Mouse (Mus musculus): Measurements from ENCODE around the gene Ncf2. TPM values are rescaled to one million over a fixed set of nuclear protein-coding genes. Genes with fewer than 3 reads are reported as not detected.
A peak's percentile ranks its signal among the peaks of the same experiment; 100 is the strongest.

The Ncf2 gene
- polyA plus RNA-seq, 1 experiment = 1.6 TPM

DNA sequence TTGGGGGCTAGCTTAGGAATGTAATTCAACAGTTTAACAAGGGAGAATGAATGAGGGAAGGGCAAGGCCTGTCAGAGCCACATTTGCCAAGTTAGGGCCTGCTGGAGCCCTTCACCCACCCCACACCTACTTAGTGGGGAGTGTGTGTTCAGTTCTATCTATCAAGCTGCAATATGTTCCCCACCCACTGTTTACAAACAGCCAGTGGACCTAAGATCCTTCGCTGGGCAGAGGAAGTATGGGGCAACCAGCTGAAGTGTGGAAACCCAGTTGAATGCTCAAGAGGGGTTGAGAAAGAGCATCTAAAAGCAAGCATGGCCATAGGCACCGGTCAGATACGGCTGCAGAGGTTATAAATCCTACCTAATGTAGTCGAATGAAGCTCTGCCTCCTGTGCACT is 13.0 kb upstream of the Ncf2 start:
- Histone ChIP-seq H3K9me3 (replicated peaks; ENCODE audit: control insufficient read depth, insufficient read depth, low read length, poor library complexity, severe bottlenecking) (no peaks in the 10 kb centered on the region), H3K36me3 (ENCODE audit: control insufficient read depth, insufficient read depth, low read length, poor library complexity, severe bottlenecking) (no peaks in the 10 kb centered on the region), H3K9ac (ENCODE audit: low read depth, poor library complexity, severe bottlenecking) (no peak overlapping the region), H3K27me3 (ENCODE audit: control insufficient read depth, insufficient read depth, low read length, poor library complexity, severe bottlenecking) (no peaks in the 10 kb centered on the region), H3K27ac (ENCODE audit: insufficient read depth, low read length) (no peak overlapping the region), H3K4me3 (ENCODE audit: low read depth, low read length) (no peak overlapping the region), H3K4me1 (ENCODE audit: control insufficient read depth, insufficient read depth, low read length) (no peaks in the 10 kb centered on the region)
- TF ChIP-seq POLR2A (IDR thresholded peaks at IDR 0.05; ENCODE audit: insufficient read depth, low read length) (no peak), CTCF (IDR thresholded peaks at IDR 0.05; ENCODE audit: low read depth, low read length) (no peak), EP300 (IDR thresholded peaks at IDR 0.05; ENCODE audit: insufficient read depth, low read depth, low read length) (no peak)

DNA sequence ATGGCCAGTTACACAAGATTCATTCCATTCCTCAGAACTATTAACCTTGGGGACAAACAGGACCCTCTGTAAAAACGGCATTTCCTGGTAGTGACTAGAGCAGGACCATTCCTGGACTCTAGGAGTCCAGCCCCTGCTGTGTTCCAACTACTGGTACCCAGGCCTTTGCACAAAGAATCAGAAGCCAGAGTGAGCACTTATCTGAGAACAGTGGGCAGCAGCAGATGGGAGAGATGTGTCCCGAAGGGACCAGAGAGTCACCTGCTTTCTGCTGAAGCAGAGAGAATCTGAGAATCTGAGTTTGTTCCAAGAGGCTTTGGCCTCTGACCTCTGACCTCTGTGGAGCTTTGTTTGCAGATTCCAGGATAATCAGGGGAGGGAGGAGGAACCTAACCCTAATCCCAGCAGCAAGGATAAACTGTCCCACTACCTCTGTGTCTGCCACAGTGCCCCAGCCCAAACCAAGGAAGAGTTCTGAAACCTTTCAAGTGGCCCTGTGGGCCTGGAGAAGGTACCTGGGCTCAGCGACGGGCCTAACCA is 11.8 kb upstream of the Ncf2 start:
- Histone ChIP-seq H3K4me3 (ENCODE audit: low read depth, low read length) (no peak overlapping the region), H3K36me3 (ENCODE audit: control insufficient read depth, insufficient read depth, low read length, poor library complexity, severe bottlenecking) (no peaks in the 10 kb centered on the region), H3K9ac (ENCODE audit: low read depth, poor library complexity, severe bottlenecking) (no peak overlapping the region), H3K9me3 (replicated peaks; ENCODE audit: control insufficient read depth, insufficient read depth, low read length, poor library complexity, severe bottlenecking) (no peaks in the 10 kb centered on the region), H3K4me1 (ENCODE audit: control insufficient read depth, insufficient read depth, low read length) (no peaks in the 10 kb centered on the region), H3K27ac (ENCODE audit: insufficient read depth, low read length) (no peak overlapping the region), H3K27me3 (ENCODE audit: control insufficient read depth, insufficient read depth, low read length, poor library complexity, severe bottlenecking) (no peaks in the 10 kb centered on the region)
- TF ChIP-seq EP300 (IDR thresholded peaks at IDR 0.05; ENCODE audit: insufficient read depth, low read depth, low read length) (no peak), CTCF (IDR thresholded peaks at IDR 0.05; ENCODE audit: low read depth, low read length) (no peak), POLR2A (IDR thresholded peaks at IDR 0.05; ENCODE audit: insufficient read depth, low read length) (no peak)

DNA sequence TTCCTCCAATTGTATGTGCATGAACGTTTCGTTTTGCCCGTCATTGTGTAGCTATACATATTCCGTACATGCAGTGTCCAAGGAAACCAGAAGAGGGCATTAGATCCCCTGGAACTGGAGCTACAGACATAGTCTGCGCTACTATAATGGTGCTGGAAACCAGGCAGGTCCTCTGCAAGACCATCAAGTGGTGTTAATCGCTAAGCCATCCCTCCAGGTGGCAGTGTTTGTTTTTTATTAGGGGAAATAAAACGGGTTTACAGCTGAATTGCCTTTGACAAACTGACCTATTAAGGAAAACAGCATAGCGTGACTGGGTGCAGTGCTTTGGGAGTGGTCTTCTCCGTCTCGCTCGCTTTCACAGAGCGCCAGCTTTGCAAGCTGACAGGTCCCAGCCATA is 9.7 kb upstream of the Ncf2 start:
- Histone ChIP-seq H3K36me3 (ENCODE audit: control insufficient read depth, insufficient read depth, low read length, poor library complexity, severe bottlenecking) (no peaks in the 10 kb centered on the region), H3K27me3 (ENCODE audit: control insufficient read depth, insufficient read depth, low read length, poor library complexity, severe bottlenecking) (no peaks in the 10 kb centered on the region), H3K9me3 (replicated peaks; ENCODE audit: control insufficient read depth, insufficient read depth, low read length, poor library complexity, severe bottlenecking) (no peaks in the 10 kb centered on the region), H3K4me1 (ENCODE audit: control insufficient read depth, insufficient read depth, low read length) (peaks cover 3% of the 10 kb centered on the region), H3K27ac (ENCODE audit: insufficient read depth, low read length) (peak overlapping the region; percentile 51), H3K4me3 (ENCODE audit: low read depth, low read length) (peak overlapping the region; percentile 15; the same call in 1 of the 2 replicates), H3K9ac (ENCODE audit: low read depth, poor library complexity, severe bottlenecking) (no peak overlapping the region)
- peak; percentile 55 for TF ChIP-seq CTCF (IDR thresholded peaks at IDR 0.05; ENCODE audit: low read depth, low read length)
- no peak for TF ChIP-seq EP300 (IDR thresholded peaks at IDR 0.05; ENCODE audit: insufficient read depth, low read depth, low read length)
- TF ChIP-seq POLR2A (IDR thresholded peaks at IDR 0.05; ENCODE audit: insufficient read depth, low read length) = no peak

DNA sequence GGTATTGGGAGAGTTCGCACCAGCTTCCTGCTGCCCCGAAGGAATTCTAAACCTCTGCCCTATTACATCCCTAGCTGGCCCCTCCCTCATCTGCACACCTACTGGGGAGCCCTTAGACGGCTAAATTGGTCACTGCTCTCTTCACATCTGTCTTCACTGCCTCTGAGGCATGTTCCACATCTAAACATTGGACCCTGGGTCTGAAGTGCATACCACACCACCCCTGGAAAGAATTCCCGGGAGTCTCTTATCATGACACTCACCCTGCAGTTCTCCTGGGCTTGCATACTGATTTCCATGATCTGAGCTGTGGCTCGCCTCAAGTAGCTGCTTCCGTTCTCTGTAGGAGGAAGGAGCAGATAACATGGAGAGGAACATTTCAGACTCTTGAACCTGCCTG is 9.2 kb upstream of the Ncf2 start:
- peak overlapping the region; percentile 51 for H3K27ac ChIP-seq (ENCODE audit: insufficient read depth, low read length)

DNA sequence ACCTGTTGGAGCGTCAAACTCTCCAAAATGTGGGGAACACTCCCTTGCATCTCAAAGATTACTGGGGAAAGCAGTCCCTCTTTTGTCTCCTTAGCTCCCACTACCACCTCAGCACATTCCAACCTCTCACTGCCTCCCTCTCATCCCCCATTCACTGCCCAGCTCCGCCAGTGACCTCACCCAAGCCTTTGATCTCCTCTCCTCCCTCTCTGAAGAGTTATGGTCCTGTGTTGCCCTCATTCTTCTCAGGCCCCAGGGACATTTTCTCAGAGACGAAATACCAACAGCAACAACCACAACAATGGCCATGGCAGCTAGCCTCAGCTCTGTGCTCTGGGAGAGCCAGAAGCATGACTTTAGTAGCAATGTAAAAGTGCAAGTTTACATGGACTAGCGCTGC is 8.7 kb upstream of the Ncf2 start:
- H3K4me1 ChIP-seq (ENCODE audit: control insufficient read depth, insufficient read depth, low read length) = peaks cover 4% of the 10 kb centered on the region
- H3K4me3 ChIP-seq (ENCODE audit: low read depth, low read length) = no peak overlapping the region

More for the DNA sequence above, 9.2 kb upstream of the Ncf2 start:
- no peaks in the 10 kb centered on the region for H3K27me3 ChIP-seq (ENCODE audit: control insufficient read depth, insufficient read depth, low read length, poor library complexity, severe bottlenecking)
- no peak overlapping the region for H3K4me3 ChIP-seq (ENCODE audit: low read depth, low read length)
- H3K36me3 ChIP-seq (ENCODE audit: control insufficient read depth, insufficient read depth, low read length, poor library complexity, severe bottlenecking) = no peaks in the 10 kb centered on the region
- TF ChIP-seq CTCF (IDR thresholded peaks at IDR 0.05; ENCODE audit: low read depth, low read length) = no peak
- TF ChIP-seq POLR2A (IDR thresholded peaks at IDR 0.05; ENCODE audit: insufficient read depth, low read length) = no peak
- TF ChIP-seq EP300 (IDR thresholded peaks at IDR 0.05; ENCODE audit: insufficient read depth, low read depth, low read length) = no peak
- H3K9me3 ChIP-seq (replicated peaks; ENCODE audit: control insufficient read depth, insufficient read depth, low read length, poor library complexity, severe bottlenecking) = no peaks in the 10 kb centered on the region
- H3K9ac ChIP-seq (ENCODE audit: low read depth, poor library complexity, severe bottlenecking) = no peak overlapping the region
- peaks cover 4% of the 10 kb centered on the region for H3K4me1 ChIP-seq (ENCODE audit: control insufficient read depth, insufficient read depth, low read length)

DNA sequence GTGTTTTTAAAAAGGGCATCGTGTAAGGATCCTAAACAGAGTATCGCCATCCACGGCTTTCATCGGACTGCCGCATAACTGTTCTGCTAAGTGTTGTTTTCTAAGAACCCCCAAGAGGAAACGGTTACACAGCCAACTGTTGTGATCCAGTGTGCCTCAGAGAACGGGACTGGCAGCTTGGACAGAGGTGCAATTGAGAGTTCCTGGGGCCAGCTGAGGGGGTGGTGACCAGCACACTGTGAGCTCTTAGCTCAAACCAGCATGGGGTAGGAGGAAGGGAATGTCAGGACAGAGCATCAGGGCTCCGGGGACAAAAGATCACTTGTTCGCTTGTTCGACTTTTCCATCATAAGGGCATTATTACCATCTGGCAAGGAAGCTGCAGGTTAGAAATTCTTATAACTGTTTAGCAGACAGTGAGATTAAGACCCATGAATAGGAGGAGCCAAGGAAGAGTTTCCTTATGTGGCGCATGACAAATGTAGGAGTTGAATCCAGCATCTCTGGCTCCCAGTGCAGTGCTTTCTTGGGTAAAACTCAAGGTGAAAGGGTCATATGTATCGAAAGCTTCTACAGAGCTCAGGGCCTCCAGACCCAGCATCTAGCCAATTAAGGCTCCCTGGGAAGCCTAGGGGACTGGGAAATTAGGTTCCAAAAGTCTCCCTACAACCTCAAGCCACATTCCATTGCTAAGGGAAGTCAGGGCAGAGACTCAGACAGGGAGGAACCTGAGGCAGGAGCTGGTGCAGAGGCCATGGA is 7.1 kb upstream of the Ncf2 start:
- Histone ChIP-seq H3K27ac (ENCODE audit: insufficient read depth, low read length) (peak overlapping the region; percentile 95), H3K36me3 (ENCODE audit: control insufficient read depth, insufficient read depth, low read length, poor library complexity, severe bottlenecking) (no peaks in the 10 kb centered on the region), H3K9ac (ENCODE audit: low read depth, poor library complexity, severe bottlenecking) (no peak overlapping the region; the same call in 1 of the 2 replicates), H3K4me3 (ENCODE audit: low read depth, low read length) (no peak overlapping the region), H3K9me3 (replicated peaks; ENCODE audit: control insufficient read depth, insufficient read depth, low read length, poor library complexity, severe bottlenecking) (no peaks in the 10 kb centered on the region), H3K27me3 (ENCODE audit: control insufficient read depth, insufficient read depth, low read length, poor library complexity, severe bottlenecking) (no peaks in the 10 kb centered on the region), H3K4me1 (ENCODE audit: control insufficient read depth, insufficient read depth, low read length) (peaks cover 4% of the 10 kb centered on the region)
- peak; percentile 80 for TF ChIP-seq EP300 (IDR thresholded peaks at IDR 0.05; ENCODE audit: insufficient read depth, low read depth, low read length)
- no peak for TF ChIP-seq POLR2A (IDR thresholded peaks at IDR 0.05; ENCODE audit: insufficient read depth, low read length)
- no peak for TF ChIP-seq CTCF (IDR thresholded peaks at IDR 0.05; ENCODE audit: low read depth, low read length)

More for the DNA sequence above, 8.7 kb upstream of the Ncf2 start:
- H3K27ac ChIP-seq (ENCODE audit: insufficient read depth, low read length) = peak overlapping the region; percentile 51
- H3K36me3 ChIP-seq (ENCODE audit: control insufficient read depth, insufficient read depth, low read length, poor library complexity, severe bottlenecking) = no peaks in the 10 kb centered on the region
- H3K27me3 ChIP-seq (ENCODE audit: control insufficient read depth, insufficient read depth, low read length, poor library complexity, severe bottlenecking) = no peaks in the 10 kb centered on the region
- H3K9me3 ChIP-seq (replicated peaks; ENCODE audit: control insufficient read depth, insufficient read depth, low read length, poor library complexity, severe bottlenecking) = no peaks in the 10 kb centered on the region
- no peak overlapping the region for H3K9ac ChIP-seq (ENCODE audit: low read depth, poor library complexity, severe bottlenecking)
- TF ChIP-seq CTCF (IDR thresholded peaks at IDR 0.05; ENCODE audit: low read depth, low read length) (no peak), POLR2A (IDR thresholded peaks at IDR 0.05; ENCODE audit: insufficient read depth, low read length) (no peak), EP300 (IDR thresholded peaks at IDR 0.05; ENCODE audit: insufficient read depth, low read depth, low read length) (0 out of 2 replicates have a peak, but pooled peaks have one; percentile 8)

Data from ES-Bruce4 (cell line).